In genomic region chr11:32357686-32358085, GRCm38 (mm10) we compare ENCODE assay signal across 9 mouse cellular contexts. TPM values are rescaled to one million over a fixed set of nuclear protein-coding genes. Genes with fewer than 3 reads are reported as not detected.
DNase-seq lines count a peak whose midpoint lies in the region; ATAC-seq and TF ChIP-seq lines count a peak whose summit lies in the region.
"Had no signal": no experiment of that assay in that cellular context is flagged by ENCODE, and none has a peak within 500 bp of the region (broad histone marks: within the 10 kb centered on the region; RNA-seq: fewer than 3 reads in every experiment).

No protein-coding gene starts in this region.

- H3K9ac ChIP-seq in hindbrain, embryonic 11.5 days (ENCODE audit: low read depth, low read length), result no peak overlapping the region
- H3K9ac ChIP-seq in heart, adult 2 months (ENCODE audit: low read depth, low read length), result no peak overlapping the region
- H3K9ac ChIP-seq in lung, postnatal 0 days (replicated peaks; ENCODE audit: low read depth), result no peak overlapping the region

- H3K4me2 ChIP-seq in hindbrain, embryonic 11.5 days (replicated peaks; ENCODE audit: low read depth, low read length), result no peak overlapping the region
- no peak overlapping the region for H3K4me2 ChIP-seq in lung, postnatal 0 days (replicated peaks; ENCODE audit: low read depth, low read length)

- no peaks in the 10 kb centered on the region for H3K36me3 ChIP-seq in hindbrain, embryonic 11.5 days (ENCODE audit: control insufficient read depth, insufficient read depth, low read length)
- H3K36me3 ChIP-seq in hindbrain, embryonic 10.5 days, result peaks cover 68% of the 10 kb centered on the region
- no peaks in the 10 kb centered on the region for H3K36me3 ChIP-seq in heart, adult 2 months (ENCODE audit: control insufficient read depth, insufficient read depth, low read length)
- H3K36me3 ChIP-seq in lung, postnatal 0 days (ENCODE audit: insufficient read depth, low read length), result no peaks in the 10 kb centered on the region
- H3K36me3 ChIP-seq: G1E had no signal

- in situ Hi-C loops in Patski (cut with MboI; ENCODE audit: low pct_unique_long_range_greater_than_20kb), result loop anchor here (5.0 kb wide), 2 partner anchors 45 to 230 kb away; no protein-coding TSS in a partner anchor

- no peak overlapping the region for H3K27ac ChIP-seq in hindbrain, embryonic 11.5 days (ENCODE audit: low read depth, low read length)
- no peak overlapping the region for H3K27ac ChIP-seq in hindbrain, embryonic 10.5 days
- H3K27ac ChIP-seq in heart, adult 2 months, result no peak overlapping the region; the same call in 1 of the 2 replicates
- H3K27ac ChIP-seq in lung, postnatal 0 days (ENCODE audit: low read length), result peak overlapping the region; percentile 40; the same call in 1 of the 2 replicates

- no peaks in the 10 kb centered on the region for H3K27me3 ChIP-seq in hindbrain, embryonic 11.5 days (ENCODE audit: control insufficient read depth, insufficient read depth, low read length)
- H3K27me3 ChIP-seq in hindbrain, embryonic 10.5 days (ENCODE audit: insufficient read depth, poor library complexity, severe bottlenecking), result no peaks in the 10 kb centered on the region
- no peaks in the 10 kb centered on the region for H3K27me3 ChIP-seq in Patski
- no peaks in the 10 kb centered on the region for H3K27me3 ChIP-seq in heart, adult 2 months (ENCODE audit: control insufficient read depth, insufficient read depth, low read length)
- H3K27me3 ChIP-seq in lung, postnatal 0 days (replicated peaks; ENCODE audit: insufficient read depth, low read length), result no peaks in the 10 kb centered on the region

- WGBS in hindbrain, embryonic 11.5 days, result 67% methylated on average over 9 of the region's 9 CpGs
- 68% methylated on average over 9 of the region's 9 CpGs for WGBS in hindbrain, embryonic 10.5 days
- 20% methylated on average over 9 of the region's 9 CpGs for WGBS in heart, adult 2 months
- WGBS in lung, postnatal 0 days, result 50% methylated on average over 9 of the region's 9 CpGs

- no peak for DNase-seq in hindbrain, embryonic 11.5 days (ENCODE audit: low spot score)
- no peak for DNase-seq in hindbrain, embryonic 10.5 days (ENCODE audit: low spot score)
- DNase-seq in Patski (ENCODE audit: low read depth, low spot score), result peak; percentile 77
- DNase-seq in heart, adult 2 months, result peak; percentile 84 to 87
- peak; percentile 71 for DNase-seq in lung, postnatal 0 days (ENCODE audit: low spot score)
- peak; percentile 29 for DNase-seq in testis, postnatal 14 days (ENCODE audit: low spot score)
- DNase-seq in frontal cortex, postnatal 36 days (ENCODE audit: low spot score in 2 of 2), result no peak
- no peak for DNase-seq in left cerebral cortex, adult 11 months (ENCODE audit: low spot score)

- no peak for TF ChIP-seq CTCF in Patski (IDR thresholded peaks at IDR 0.05)
- no peak for TF ChIP-seq CTCF in heart, adult 2 months (IDR thresholded peaks at IDR 0.05)
- TF ChIP-seq CTCF in lung, postnatal 0 days (IDR thresholded peaks at IDR 0.05), result no peak; the same call in 1 of the 2 replicates

- POLR2A ChIA-PET in Patski (lab: Charles Lee), result interaction anchor here (0.6 to 1.5 kb wide), 2 partner anchors 9 to 934 kb away, joined by 3 to 4 read pairs; no protein-coding TSS in a partner anchor

- no peak for TF ChIP-seq POLR2A in heart, adult 2 months (IDR thresholded peaks at IDR 0.05; ENCODE audit: insufficient read depth, low read depth, low read length)

- peak; percentile 46; the same call in 1 of the 2 replicates for ATAC-seq in hindbrain, embryonic 11.5 days (ENCODE audit: low FRiP score)
- ATAC-seq in Patski, result peak; percentile 61
- ATAC-seq in lung, postnatal 0 days, result peak; percentile 74

- H3K4me1 ChIP-seq in hindbrain, embryonic 11.5 days (replicated peaks; ENCODE audit: control insufficient read depth, insufficient read depth, low read length), result no peaks in the 10 kb centered on the region
- H3K4me1 ChIP-seq in hindbrain, embryonic 10.5 days (replicated peaks), result peaks cover 28% of the 10 kb centered on the region
- peaks cover 13% of the 10 kb centered on the region for H3K4me1 ChIP-seq in heart, adult 2 months (ENCODE audit: control insufficient read depth, insufficient read depth, low read length)
- H3K4me1 ChIP-seq in lung, postnatal 0 days (ENCODE audit: insufficient read depth, low read depth, low read length), result peaks cover 9% of the 10 kb centered on the region; the same call in 1 of the 2 replicates

- no peak overlapping the region for H3K4me3 ChIP-seq in hindbrain, embryonic 11.5 days (ENCODE audit: low read depth, low read length)
- H3K4me3 ChIP-seq in hindbrain, embryonic 10.5 days, result no peak overlapping the region
- H3K4me3 ChIP-seq in heart, adult 2 months, result no peak overlapping the region
- H3K4me3 ChIP-seq in lung, postnatal 0 days (ENCODE audit: low read depth, low read length), result no peak overlapping the region

- CTCF ChIA-PET in Patski (lab: Charles Lee), result interaction anchor here (0.8 kb wide), 1 partner anchor 51 kb away, joined by 3 read pairs; no protein-coding TSS in a partner anchor

- intact Hi-C loops in heart, adult 2 months (cut with DNase I), result no loop called here

- no peaks in the 10 kb centered on the region for H3K79me2 ChIP-seq in heart, adult 2 months (replicated peaks; ENCODE audit: control insufficient read depth, insufficient read depth, low read length)

- TF ChIP-seq EP300 in heart, adult 2 months (IDR thresholded peaks at IDR 0.05; ENCODE audit: insufficient read depth, low read depth, low read length), result peak; percentile 66; the same call in 1 of the 2 replicates
- 0 out of 2 replicates have a peak, but pooled peaks have one; percentile 8 for TF ChIP-seq EP300 in lung, postnatal 0 days (IDR thresholded peaks at IDR 0.05)

- H3K9me3 ChIP-seq in hindbrain, embryonic 11.5 days (ENCODE audit: control insufficient read depth, low read length), result no peaks in the 10 kb centered on the region
- no peaks in the 10 kb centered on the region for H3K9me3 ChIP-seq in hindbrain, embryonic 10.5 days
- H3K9me3 ChIP-seq in lung, postnatal 0 days (ENCODE audit: low read length), result no peaks in the 10 kb centered on the region
- H3K9me3 ChIP-seq: G1E had no signal

RNA-seq across cellular contexts. Expression of gene Sh3pxd2b, which starts 10.1 kb away (rescaled TPM):
- polyA plus RNA-seq in hindbrain, embryonic 11.5 days (2014; fragmentation: Nextera tagmentation; extraction: Ambion mirVana), result 21.1 and 24.2 TPM in 2 replicates
- 29.7 and 30.8 TPM in 2 replicates for polyA plus RNA-seq in hindbrain, embryonic 10.5 days (2016; fragmentation: Nextera tagmentation; extraction: Ambion mirVana)
- 38.4 TPM for polyA plus RNA-seq in Patski (2021)
- 1 to 10 TPM; 3.2 to 8.5 TPM for total RNA-seq in heart, adult 2 months (2021)
- polyA plus RNA-seq in heart, adult 2 months (2012; rRNA removed), result 4.0 and 5.3 TPM in 2 replicates
- 7.4 and 9.4 TPM in 2 replicates for polyA plus RNA-seq in lung, postnatal 0 days (2015; fragmentation: Nextera tagmentation; extraction: Ambion mirVana)
- polyA plus RNA-seq: G1E had no signal

RNA-seq across cellular contexts. Expression of gene Hbq1a, which starts 57.8 kb away (rescaled TPM):
- polyA plus RNA-seq in hindbrain, embryonic 11.5 days (2014; fragmentation: Nextera tagmentation; extraction: Ambion mirVana), result not detected in 2 replicates
- not detected in 2 replicates for polyA plus RNA-seq in hindbrain, embryonic 10.5 days (2016; fragmentation: Nextera tagmentation; extraction: Ambion mirVana)
- not detected for polyA plus RNA-seq in Patski (2021)
- 1 to 10 TPM in 1 of 2 experiments, not detected in 1; 4.4 TPM for total RNA-seq in heart, adult 2 months (2021)
- polyA plus RNA-seq in heart, adult 2 months (2012; rRNA removed), result 0.50 and 7.0 TPM in 2 replicates
- 0.94 and 1.4 TPM in 2 replicates for polyA plus RNA-seq in lung, postnatal 0 days (2015; fragmentation: Nextera tagmentation; extraction: Ambion mirVana)
- total RNA-seq: G1E had no signal
- polyA plus RNA-seq: G1E had no signal

Comparison
In these comparisons a context has a peak if more than half of its experiments do, and no peak if none do; other contexts are left out.
1. DNase-seq: peak in Patski (single experiment), heart, adult 2 months (2 of 2), lung, postnatal 0 days (single experiment) and testis, postnatal 14 days (single experiment); none in hindbrain, embryonic 11.5 days (single experiment), hindbrain, embryonic 10.5 days (single experiment), frontal cortex, postnatal 36 days (0 of 2) and left cerebral cortex, adult 11 months (single experiment).
2. Peak in every context shown above with its lines, with median percentiles within 50 percentile points of each other: ATAC-seq.